ENCODE assay signal across 17 mouse cellular contexts in genomic region chr1:89471430-89471829, GRCm38 (mm10). TPM values are rescaled to one million over a fixed set of nuclear protein-coding genes. Genes with fewer than 3 reads are reported as not detected.
DNase-seq lines count a peak whose midpoint lies in the region; ATAC-seq and TF ChIP-seq lines count a peak whose summit lies in the region.
"Had no signal": no experiment of that assay in that cellular context is flagged by ENCODE, and none has a peak within 500 bp of the region (broad histone marks: within the 10 kb centered on the region; RNA-seq: fewer than 3 reads in every experiment).

No protein-coding gene starts in this region.

- DNase-seq in hindbrain, embryonic 10.5 days (ENCODE audit: low spot score) = no peak
- no peak for DNase-seq in hindbrain, postnatal 0 days (ENCODE audit: low spot score)
- DNase-seq in limb, embryonic 10.5 days (ENCODE audit: low spot score) = no peak
- DNase-seq in limb, embryonic 14.5 days (ENCODE audit: low spot score) = no peak
- DNase-seq in cerebellum, postnatal 36 days = no peak
- DNase-seq: forebrain, postnatal 0 days; heart, adult 11 months; kidney, adult 18-20 months; liver; lung, postnatal 10 days; thymus, postnatal 14 days had no signal

- ATAC-seq in hindbrain, postnatal 0 days = no peak
- ATAC-seq in limb, embryonic 12.5 days (ENCODE audit: insufficient number of reproducible peaks, insufficient read depth, low FRiP score, low TSS enrichment, low read depth) = no peak
- no peak for ATAC-seq in embryonic facial prominence, embryonic 13.5 days (ENCODE audit: insufficient number of reproducible peaks, insufficient read depth, low FRiP score, low TSS enrichment, low read depth)
- peak; percentile 41 for ATAC-seq in limb, embryonic 14.5 days (ENCODE audit: low FRiP score, low read depth)

- H3K9ac ChIP-seq in hindbrain, postnatal 0 days (replicated peaks; ENCODE audit: low read length) = no peak overlapping the region
- no peak overlapping the region for H3K9ac ChIP-seq in limb, embryonic 12.5 days (replicated peaks)
- H3K9ac ChIP-seq in embryonic facial prominence, embryonic 13.5 days = no peak overlapping the region
- H3K9ac ChIP-seq in limb, embryonic 14.5 days (ENCODE audit: low read depth, low read length, severe bottlenecking) = 0 out of 2 replicates have a peak overlapping the region, but pooled peaks have one; percentile 8
- H3K9ac ChIP-seq: forebrain, postnatal 0 days; heart, embryonic 15.5 days; hindbrain, embryonic 15.5 days; neural tube, embryonic 12.5 days had no signal

- no peak for TF ChIP-seq POLR2A in limb, embryonic 14.5 days (IDR thresholded peaks at IDR 0.05; ENCODE audit: borderline replicate concordance, extremely low read depth, insufficient read depth, insufficient read length)

- no peaks in the 10 kb centered on the region for H3K36me3 ChIP-seq in hindbrain, embryonic 10.5 days
- H3K36me3 ChIP-seq in hindbrain, postnatal 0 days (ENCODE audit: insufficient read depth, low read length) = no peaks in the 10 kb centered on the region
- H3K36me3 ChIP-seq in limb, embryonic 12.5 days = no peaks in the 10 kb centered on the region
- no peaks in the 10 kb centered on the region for H3K36me3 ChIP-seq in limb, embryonic 10.5 days
- no peaks in the 10 kb centered on the region for H3K36me3 ChIP-seq in embryonic facial prominence, embryonic 13.5 days
- no peaks in the 10 kb centered on the region for H3K36me3 ChIP-seq in limb, embryonic 14.5 days (ENCODE audit: control insufficient read depth, insufficient read depth, low read length)
- H3K36me3 ChIP-seq: forebrain, embryonic 10.5 days; heart, embryonic 15.5 days; hindbrain, embryonic 15.5 days; neural tube, embryonic 12.5 days had no signal

- H3K27ac ChIP-seq in hindbrain, embryonic 10.5 days = peak overlapping the region; percentile 5
- no peak overlapping the region for H3K27ac ChIP-seq in hindbrain, postnatal 0 days
- H3K27ac ChIP-seq in limb, embryonic 12.5 days = peak overlapping the region; percentile 80
- H3K27ac ChIP-seq in limb, embryonic 10.5 days = no peak overlapping the region
- peak overlapping the region; percentile 22; the same call in 1 of the 2 replicates for H3K27ac ChIP-seq in embryonic facial prominence, embryonic 13.5 days
- H3K27ac ChIP-seq in limb, embryonic 14.5 days (replicated peaks; ENCODE audit: low read depth, low read length) = peak overlapping the region; percentile 72
- H3K27ac ChIP-seq: forebrain, embryonic 10.5 days; heart, embryonic 15.5 days; hindbrain, embryonic 15.5 days; neural tube, embryonic 12.5 days had no signal

- peaks cover 81% of the 10 kb centered on the region for H3K4me1 ChIP-seq in hindbrain, embryonic 10.5 days (replicated peaks)
- peaks cover 44% of the 10 kb centered on the region for H3K4me1 ChIP-seq in hindbrain, postnatal 0 days (ENCODE audit: insufficient read depth, low read length)
- peaks cover 73% of the 10 kb centered on the region for H3K4me1 ChIP-seq in limb, embryonic 12.5 days (replicated peaks)
- H3K4me1 ChIP-seq in limb, embryonic 10.5 days = peaks cover 59% of the 10 kb centered on the region
- H3K4me1 ChIP-seq in embryonic facial prominence, embryonic 13.5 days = peaks cover 67% of the 10 kb centered on the region
- peaks cover 52% of the 10 kb centered on the region for H3K4me1 ChIP-seq in limb, embryonic 14.5 days (ENCODE audit: control insufficient read depth, insufficient read depth, low read length)

- no peak overlapping the region for H3K4me3 ChIP-seq in hindbrain, embryonic 10.5 days
- H3K4me3 ChIP-seq in hindbrain, postnatal 0 days (ENCODE audit: low read length) = no peak overlapping the region
- no peak overlapping the region for H3K4me3 ChIP-seq in limb, embryonic 12.5 days (replicated peaks)
- no peak overlapping the region for H3K4me3 ChIP-seq in limb, embryonic 10.5 days
- no peak overlapping the region for H3K4me3 ChIP-seq in embryonic facial prominence, embryonic 13.5 days
- no peak overlapping the region for H3K4me3 ChIP-seq in limb, embryonic 14.5 days (replicated peaks; ENCODE audit: low read length)
- H3K4me3 ChIP-seq: forebrain, embryonic 10.5 days; heart, embryonic 15.5 days; hindbrain, embryonic 15.5 days; neural tube, embryonic 12.5 days had no signal

- WGBS in hindbrain, embryonic 10.5 days = 79% methylated on average over 4 of the region's 4 CpGs
- WGBS in hindbrain, postnatal 0 days = 60% methylated on average over 4 of the region's 4 CpGs
- WGBS in limb, embryonic 12.5 days = 68% methylated on average over 4 of the region's 4 CpGs
- 80% methylated on average over 4 of the region's 4 CpGs for WGBS in limb, embryonic 10.5 days
- WGBS in embryonic facial prominence, embryonic 13.5 days = 58% methylated on average over 4 of the region's 4 CpGs
- 55% methylated on average over 4 of the region's 4 CpGs for WGBS in limb, embryonic 14.5 days

- no peak for TF ChIP-seq CTCF in hindbrain, postnatal 0 days (IDR thresholded peaks at IDR 0.05; ENCODE audit: low read depth)

- no peaks in the 10 kb centered on the region for H3K27me3 ChIP-seq in hindbrain, embryonic 10.5 days (ENCODE audit: insufficient read depth, poor library complexity, severe bottlenecking)
- H3K27me3 ChIP-seq in hindbrain, postnatal 0 days (ENCODE audit: insufficient read depth, low read length) = no peaks in the 10 kb centered on the region
- H3K27me3 ChIP-seq in limb, embryonic 12.5 days = no peaks in the 10 kb centered on the region
- no peaks in the 10 kb centered on the region for H3K27me3 ChIP-seq in limb, embryonic 10.5 days (ENCODE audit: low read depth, poor library complexity, severe bottlenecking)
- H3K27me3 ChIP-seq in embryonic facial prominence, embryonic 13.5 days = no peaks in the 10 kb centered on the region
- no peaks in the 10 kb centered on the region for H3K27me3 ChIP-seq in limb, embryonic 14.5 days (ENCODE audit: control insufficient read depth, insufficient read depth, low read length)
- H3K27me3 ChIP-seq: heart, embryonic 15.5 days; hindbrain, embryonic 15.5 days; neural tube, embryonic 12.5 days had no signal

- no peak overlapping the region for H3K4me2 ChIP-seq in hindbrain, postnatal 0 days (ENCODE audit: low read depth, low read length)
- no peak overlapping the region for H3K4me2 ChIP-seq in limb, embryonic 12.5 days
- H3K4me2 ChIP-seq in embryonic facial prominence, embryonic 13.5 days = no peak overlapping the region
- no peak overlapping the region for H3K4me2 ChIP-seq in limb, embryonic 14.5 days (replicated peaks; ENCODE audit: low read depth, low read length, severe bottlenecking)
- H3K4me2 ChIP-seq: heart, embryonic 15.5 days; hindbrain, embryonic 15.5 days; neural tube, embryonic 12.5 days had no signal

- no peaks in the 10 kb centered on the region for H3K9me3 ChIP-seq in hindbrain, embryonic 10.5 days
- no peaks in the 10 kb centered on the region for H3K9me3 ChIP-seq in hindbrain, postnatal 0 days (ENCODE audit: low read length)
- H3K9me3 ChIP-seq in limb, embryonic 12.5 days = no peaks in the 10 kb centered on the region
- no peaks in the 10 kb centered on the region for H3K9me3 ChIP-seq in limb, embryonic 10.5 days (replicated peaks)
- no peaks in the 10 kb centered on the region for H3K9me3 ChIP-seq in embryonic facial prominence, embryonic 13.5 days
- no peaks in the 10 kb centered on the region for H3K9me3 ChIP-seq in limb, embryonic 14.5 days (ENCODE audit: control insufficient read depth, low read length)
- H3K9me3 ChIP-seq: forebrain, embryonic 10.5 days; heart, embryonic 15.5 days; hindbrain, embryonic 15.5 days; neural tube, embryonic 12.5 days had no signal

RNA-seq across cellular contexts. Expression of gene Agap1, which starts 16.8 kb away (rescaled TPM):
- 18.6 and 27.2 TPM in 2 replicates for polyA plus RNA-seq in hindbrain, embryonic 10.5 days (2016; fragmentation: Nextera tagmentation; extraction: Ambion mirVana)
- total RNA-seq in hindbrain, postnatal 0 days (2014; rRNA removed) = 111 and 122 TPM in 2 replicates
- polyA plus RNA-seq in hindbrain, postnatal 0 days (2015; fragmentation: Nextera tagmentation; extraction: Ambion mirVana) = 40.0 and 41.4 TPM in 2 replicates
- 23.1 and 23.4 TPM in 2 replicates for polyA plus RNA-seq in limb, embryonic 12.5 days (2016; fragmentation: Nextera tagmentation; extraction: Ambion mirVana)
- polyA plus RNA-seq in limb, embryonic 10.5 days (2016; fragmentation: Nextera tagmentation; extraction: Ambion mirVana) = 12.2 and 14.0 TPM in 2 replicates
- polyA plus RNA-seq in embryonic facial prominence, embryonic 13.5 days (2015; fragmentation: Nextera tagmentation; extraction: Ambion mirVana) = 12.2 and 14.4 TPM in 2 replicates
- 16.2 and 16.5 TPM in 2 replicates for polyA plus RNA-seq in limb, embryonic 14.5 days (2012; rRNA removed)
- 19.5 and 21.4 TPM in 2 replicates for polyA plus RNA-seq in limb, embryonic 14.5 days (2014; fragmentation: Nextera tagmentation; extraction: Ambion mirVana)

Comparison
In these comparisons a context has a peak if more than half of its experiments do, and no peak if none do; other contexts are left out.
1. H3K27ac ChIP-seq: peak in hindbrain, embryonic 10.5 days (single experiment), limb, embryonic 12.5 days (single experiment), embryonic facial prominence, embryonic 13.5 days (single experiment) and limb, embryonic 14.5 days (single experiment); none in hindbrain, postnatal 0 days (single experiment) and limb, embryonic 10.5 days (single experiment).